Mouse (Mus musculus): ENCODE measurements around the gene Rab38. TPM values are rescaled to one million over a fixed set of nuclear protein-coding genes. Genes with fewer than 3 reads are reported as not detected.

Gene Rab38
- polyA plus RNA-seq, 1 experiment from 2014 or later, result 1.3 TPM

Other genes starting within 250 kb of the Rab38 start
- gene Ctsc, start 152.2 kb upstream of the Rab38 start, polyA plus RNA-seq (2015; fragmentation: Nextera tagmentation; extraction: Ambion mirVana), result 50.5 and 56.7 TPM in 2 replicates

Measured in liver, embryonic 16.5 days (tissue).